Mouse (Mus musculus) heart, embryonic 15.5 days (tissue): ENCODE measurements at regions not wholly inside any gene's neighbourhood (a gene's known extent, or its start where the extent isn't known, plus 50 kb on each side); places are given as distances from the start of the nearest gene placed in this dataset.

ENCODE experiments used
- ATAC-seq: fragments of 200-750 bp; cut with Nextera tagmentation; replicated peaks from 2 replicates; pipeline ENCODE4 v1.8.0; 2017; ENCODE audit warnings: low read depth, moderate TSS enrichment; ENCODE audit not compliant: insufficient number of reproducible peaks, insufficient read depth, low FRiP score
- H3K27ac ChIP-seq: fragments of 300-500 bp; sonication (generic); 2 replicates; pipeline ENCODE4 v1.5.1; 2015; ENCODE audit warnings: mild to moderate bottlenecking, inconsistent platforms
- H3K27me3 ChIP-seq: fragments of 300-500 bp; sonication (generic); 2 replicates; pipeline ENCODE4 v1.6.1; 2015; ENCODE audit warnings: inconsistent platforms
- H3K36me3 ChIP-seq: fragments of 300-500 bp; sonication (generic); 2 replicates; pipeline ENCODE4 v1.6.1; 2015; ENCODE audit warnings: mild to moderate bottlenecking, inconsistent platforms
- H3K4me1 ChIP-seq: fragments of 300-500 bp; sonication (generic); replicated peaks from 2 replicates; pipeline ENCODE4 v1.6.1; 2015; ENCODE audit warnings: inconsistent platforms
- H3K4me2 ChIP-seq: fragments of 300-500 bp; sonication (generic); 2 replicates; pipeline ENCODE4 v1.6.1; 2015; ENCODE audit warnings: inconsistent platforms, mild to moderate bottlenecking, moderate library complexity
- H3K4me3 ChIP-seq: fragments of 300-500 bp; sonication (generic); 2 replicates; pipeline ENCODE4 v1.5.1; 2015; ENCODE audit warnings: mild to moderate bottlenecking, inconsistent platforms
- H3K9ac ChIP-seq: fragments of 300-500 bp; sonication (generic); 2 replicates; pipeline ENCODE4 v1.6.1; 2015; ENCODE audit warnings: mild to moderate bottlenecking, inconsistent platforms
- H3K9me3 ChIP-seq: fragments of 300-500 bp; sonication (generic); replicated peaks from 2 replicates; pipeline ENCODE4 v1.6.1; 2016; ENCODE audit warnings: inconsistent platforms
- WGBS: fragments of 180-500 bp; shearing (Covaris S2); methylation state at CpG from one replicate; pipeline ENCODE4 v1.1.7; 2015; ENCODE audit warnings: mixed read lengths; 5-methylcytosine and 5-hydroxymethylcytosine counted together

DNA sequence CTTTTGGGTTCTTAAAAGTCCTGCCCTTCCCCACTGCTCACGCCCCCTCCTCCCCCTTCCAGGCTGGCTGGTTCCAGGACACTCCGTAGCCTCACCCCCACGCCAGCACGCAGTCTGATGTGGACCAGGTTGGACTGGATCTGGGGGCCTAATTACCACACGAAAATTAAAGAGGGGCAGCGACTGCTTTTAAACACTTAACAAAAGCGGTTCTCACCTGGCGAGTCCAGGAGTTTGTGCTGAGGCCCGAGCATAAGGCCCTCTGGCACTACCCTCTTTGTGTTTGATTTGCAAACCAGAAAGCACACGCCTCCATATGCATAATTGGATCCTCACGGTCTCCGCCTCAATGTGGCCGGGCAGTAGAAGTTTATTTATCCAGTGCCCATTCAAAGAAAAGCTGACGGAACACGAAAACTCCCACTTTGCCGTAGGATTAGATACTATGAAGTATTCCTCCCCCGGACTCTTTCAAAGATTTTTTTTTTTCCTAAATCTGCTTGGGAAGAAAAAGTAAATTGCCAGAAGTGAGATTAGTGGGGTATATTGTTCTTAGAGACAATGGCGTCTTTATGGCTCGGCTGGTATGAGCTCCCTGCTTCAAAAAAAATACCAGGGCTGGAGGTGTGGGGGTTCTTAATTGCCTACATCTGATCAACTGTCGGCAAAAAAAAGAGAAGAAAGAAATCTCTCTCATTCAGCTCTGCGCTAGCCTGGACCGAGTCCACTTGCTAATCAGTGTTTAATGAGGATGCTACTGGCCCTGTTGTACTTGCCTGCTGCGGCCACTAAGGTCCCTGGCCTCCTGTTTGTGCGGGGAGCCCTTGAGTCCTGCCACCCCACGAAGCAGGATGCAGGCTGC lies 148.5 kb upstream of the Tut7 start:
- Histone ChIP-seq H3K4me3 (peak overlapping the region; percentile 22), H3K27me3 (no peaks in the 10 kb centered on the region), H3K9me3 (no peaks in the 10 kb centered on the region), H3K27ac (no peak overlapping the region), H3K4me1 (peaks cover 28% of the 10 kb centered on the region), H3K4me2 (peak overlapping the region; percentile 55), H3K36me3 (no peaks in the 10 kb centered on the region), H3K9ac (0 out of 2 replicates have a peak overlapping the region, but pooled peaks have one; percentile 8)
- WGBS = 19% methylated on average over 25 of the region's 25 CpGs
- no peak for ATAC-seq

DNA sequence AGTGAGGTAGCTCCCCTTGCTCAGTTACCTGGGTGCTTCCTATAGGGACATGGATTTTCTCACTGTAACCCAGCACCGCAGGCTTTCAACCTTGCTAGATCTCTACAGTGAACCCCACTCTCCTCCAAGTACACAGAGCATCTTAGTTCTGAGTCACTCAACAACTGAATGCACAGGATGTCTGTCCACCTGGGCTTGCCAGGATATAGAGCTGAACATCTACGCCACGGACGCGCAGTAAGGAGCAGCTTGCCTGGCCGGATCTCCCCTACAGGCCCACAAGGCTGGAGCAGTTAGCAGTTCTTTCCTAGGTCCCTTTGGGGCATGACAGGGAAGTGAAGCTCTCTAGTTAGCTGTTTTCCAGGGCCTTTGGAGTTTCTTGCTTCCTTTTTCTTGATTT lies 147.5 kb upstream of the Tut7 start:
- Histone ChIP-seq H3K27me3 (no peaks in the 10 kb centered on the region), H3K4me2 (no peak overlapping the region), H3K9me3 (no peaks in the 10 kb centered on the region), H3K4me3 (no peak overlapping the region), H3K36me3 (no peaks in the 10 kb centered on the region), H3K27ac (no peak overlapping the region), H3K9ac (no peak overlapping the region), H3K4me1 (peaks cover 28% of the 10 kb centered on the region)
- 71% methylated on average over 6 of the region's 6 CpGs for WGBS
- no peak for ATAC-seq

- no peak overlapping the region for H3K27ac ChIP-seq
- WGBS = 63% methylated on average over 3 of the region's 3 CpGs
- no peaks in the 10 kb centered on the region for H3K9me3 ChIP-seq
Measured at GRCm38 (mm10) chr13:59969484-59969883, 146.5 kb upstream of the Tut7 start.

GRCm38 (mm10) chr13:59968584-59969240 lies 145.8 kb upstream of the Tut7 start:
- Histone ChIP-seq H3K4me2 (no peak overlapping the region), H3K27ac (peak overlapping the region; percentile 37; the same call in 1 of the 2 replicates), H3K4me3 (no peak overlapping the region), H3K9ac (no peak overlapping the region), H3K36me3 (no peaks in the 10 kb centered on the region), H3K4me1 (peaks cover 28% of the 10 kb centered on the region), H3K27me3 (no peaks in the 10 kb centered on the region), H3K9me3 (no peaks in the 10 kb centered on the region)
- WGBS = 72% methylated on average over 19 of the region's 19 CpGs
- peak; percentile 69; the same call in 1 of the 2 replicates for ATAC-seq

More at GRCm38 (mm10) chr13:59969484-59969883, 146.5 kb upstream of the Tut7 start:
- ATAC-seq = no peak
- peaks cover 28% of the 10 kb centered on the region for H3K4me1 ChIP-seq
- no peak overlapping the region for H3K4me2 ChIP-seq
- H3K36me3 ChIP-seq = no peaks in the 10 kb centered on the region
- H3K4me3 ChIP-seq = no peak overlapping the region
- no peaks in the 10 kb centered on the region for H3K27me3 ChIP-seq
- H3K9ac ChIP-seq = no peak overlapping the region

GRCm38 (mm10) chr13:59966535-59967255 lies 143.7 kb upstream of the Tut7 start:
- Histone ChIP-seq H3K9me3 (no peaks in the 10 kb centered on the region), H3K9ac (no peak overlapping the region), H3K4me2 (no peak overlapping the region), H3K36me3 (no peaks in the 10 kb centered on the region), H3K4me3 (no peak overlapping the region), H3K4me1 (peaks cover 34% of the 10 kb centered on the region), H3K27me3 (no peaks in the 10 kb centered on the region), H3K27ac (no peak overlapping the region)
- 84% methylated on average over 17 of the region's 17 CpGs for WGBS
- no peak for ATAC-seq

DNA sequence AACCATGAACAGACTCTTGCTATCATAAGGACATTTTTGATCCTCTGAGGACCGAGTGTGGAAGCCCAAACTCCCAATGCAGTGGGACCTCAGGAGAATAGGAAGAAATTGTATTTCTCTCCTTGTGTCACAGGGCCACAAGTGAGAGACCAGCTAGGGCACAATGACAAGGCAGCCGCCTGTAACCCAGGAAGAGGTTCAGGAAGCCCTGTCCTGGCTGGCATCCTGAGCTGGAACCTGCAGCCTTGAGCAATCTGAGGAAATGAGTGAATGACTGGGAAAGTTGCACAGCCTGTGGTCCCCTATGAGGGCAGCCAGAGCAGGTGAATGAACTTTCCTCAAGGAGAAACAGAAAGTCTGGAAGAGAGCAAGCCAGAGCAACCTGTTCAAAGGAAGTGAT lies 142.0 kb upstream of the Tut7 start:
- WGBS = 89% methylated on average over 2 of the region's 2 CpGs
- H3K27ac ChIP-seq = no peak overlapping the region
- no peak overlapping the region for H3K4me3 ChIP-seq
- no peaks in the 10 kb centered on the region for H3K9me3 ChIP-seq
- H3K4me2 ChIP-seq = no peak overlapping the region
- peaks cover 26% of the 10 kb centered on the region for H3K4me1 ChIP-seq
- no peaks in the 10 kb centered on the region for H3K36me3 ChIP-seq
- no peaks in the 10 kb centered on the region for H3K27me3 ChIP-seq
- H3K9ac ChIP-seq = no peak overlapping the region
- ATAC-seq = no peak

GRCm38 (mm10) chr13:59962676-59963664 lies 140.0 kb upstream of the Tut7 start:
- Histone ChIP-seq H3K4me2 (no peak overlapping the region), H3K9me3 (no peaks in the 10 kb centered on the region), H3K27ac (no peak overlapping the region), H3K27me3 (no peaks in the 10 kb centered on the region), H3K9ac (no peak overlapping the region), H3K36me3 (no peaks in the 10 kb centered on the region), H3K4me3 (no peak overlapping the region), H3K4me1 (peaks cover 9% of the 10 kb centered on the region)
- no peak for ATAC-seq
- 54% methylated on average over 21 of the region's 21 CpGs for WGBS

GRCm38 (mm10) chr13:59956441-59956840 lies 133.5 kb upstream of the Tut7 start:
- Histone ChIP-seq H3K4me1 (no peaks in the 10 kb centered on the region), H3K4me3 (no peak overlapping the region), H3K27ac (no peak overlapping the region), H3K9ac (no peak overlapping the region), H3K9me3 (no peaks in the 10 kb centered on the region), H3K4me2 (no peak overlapping the region), H3K36me3 (no peaks in the 10 kb centered on the region), H3K27me3 (no peaks in the 10 kb centered on the region)
- 76% methylated on average over 2 of the region's 2 CpGs for WGBS
- no peak for ATAC-seq

DNA sequence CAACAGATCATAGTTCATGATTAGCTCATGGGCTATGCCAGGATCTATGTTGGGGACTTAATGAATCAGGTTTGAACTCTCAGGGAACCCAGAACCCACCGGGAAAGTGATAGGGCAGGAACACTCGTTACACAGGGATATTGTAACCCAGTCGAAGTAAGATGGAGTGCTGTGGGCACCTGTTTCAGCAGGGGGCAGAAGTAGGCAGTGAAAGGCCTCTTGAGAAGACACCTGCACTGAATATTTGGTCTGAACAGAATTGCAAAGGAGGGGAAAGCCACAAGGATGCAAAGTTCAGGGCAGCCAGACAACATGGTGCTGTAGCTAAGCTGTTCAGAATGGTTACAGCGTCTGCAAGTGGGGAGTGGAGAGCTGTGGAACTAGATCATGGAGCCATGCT lies 129.9 kb upstream of the Tut7 start:
- WGBS = 42% methylated on average over 4 of the region's 4 CpGs
- Histone ChIP-seq H3K4me3 (no peak overlapping the region), H3K4me1 (peaks cover 16% of the 10 kb centered on the region), H3K27ac (no peak overlapping the region), H3K9me3 (no peaks in the 10 kb centered on the region), H3K4me2 (no peak overlapping the region), H3K9ac (no peak overlapping the region), H3K36me3 (no peaks in the 10 kb centered on the region), H3K27me3 (peaks cover 3% of the 10 kb centered on the region; the same call in 1 of the 2 replicates)
- no peak for ATAC-seq

GRCm38 (mm10) chr13:59952116-59952515 lies 129.2 kb upstream of the Tut7 start:
- Histone ChIP-seq H3K27me3 (peaks cover 3% of the 10 kb centered on the region; the same call in 1 of the 2 replicates), H3K9ac (no peak overlapping the region), H3K27ac (no peak overlapping the region), H3K4me3 (no peak overlapping the region), H3K36me3 (no peaks in the 10 kb centered on the region), H3K4me1 (peaks cover 16% of the 10 kb centered on the region), H3K4me2 (no peak overlapping the region), H3K9me3 (no peaks in the 10 kb centered on the region)
- ATAC-seq = no peak
- WGBS = 67% methylated on average over 3 of the region's 3 CpGs
